Mouse (Mus musculus): ENCODE results near the gene Sec31b.

Gene Sec31b

DNA sequence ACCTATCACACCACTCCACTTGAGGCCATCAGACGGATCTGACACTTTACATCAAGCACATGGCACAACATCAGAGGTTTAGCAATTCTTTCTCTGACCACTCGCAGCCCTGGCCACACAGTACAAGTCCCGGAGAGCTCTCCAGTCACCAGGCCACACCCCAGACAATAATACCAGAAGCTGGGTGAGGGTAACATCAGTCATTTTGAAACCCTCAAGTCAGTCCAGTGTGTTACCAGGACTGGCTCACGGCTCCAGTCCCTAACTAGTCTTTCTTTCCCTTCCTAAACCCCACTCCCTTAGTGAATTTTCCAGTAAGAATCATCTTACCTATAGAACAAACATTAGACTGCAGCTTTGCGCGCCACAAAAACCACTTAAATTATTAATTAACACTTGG, 15.6 kb downstream of the Sec31b start:
- no peak for DNase-seq

DNA sequence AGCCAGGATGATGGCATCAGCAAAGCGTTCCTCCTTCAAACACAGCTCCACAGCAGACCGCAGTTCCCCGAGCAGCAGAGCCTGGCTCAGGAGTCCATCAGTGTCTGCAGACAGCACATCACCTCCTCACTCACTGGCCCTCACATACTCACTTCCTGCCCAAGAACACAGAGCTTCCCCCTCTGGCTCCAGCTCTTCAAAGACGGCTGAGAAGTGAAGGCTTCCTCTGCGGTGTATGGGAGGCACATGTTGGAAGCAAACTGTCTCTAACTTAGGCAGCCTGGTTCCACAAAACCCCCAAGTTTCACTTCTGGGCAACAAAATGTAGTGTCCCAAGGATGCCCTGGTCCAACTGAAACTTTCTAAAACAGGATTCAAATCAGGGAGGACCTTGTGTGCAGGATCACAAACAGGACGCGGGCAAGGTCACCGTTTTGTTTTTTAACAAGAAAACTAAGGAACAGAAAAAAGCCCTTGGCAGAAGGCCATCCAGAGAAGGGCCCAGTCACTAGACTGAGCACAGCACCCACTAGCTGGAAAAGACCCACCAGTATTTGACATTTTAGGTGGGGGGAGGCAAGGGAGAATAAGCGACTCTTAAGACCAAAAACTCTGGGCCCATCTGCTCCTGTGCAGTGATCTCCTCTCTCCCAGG, 20.0 kb downstream of the Sec31b start:
- no peak for DNase-seq

DNA sequence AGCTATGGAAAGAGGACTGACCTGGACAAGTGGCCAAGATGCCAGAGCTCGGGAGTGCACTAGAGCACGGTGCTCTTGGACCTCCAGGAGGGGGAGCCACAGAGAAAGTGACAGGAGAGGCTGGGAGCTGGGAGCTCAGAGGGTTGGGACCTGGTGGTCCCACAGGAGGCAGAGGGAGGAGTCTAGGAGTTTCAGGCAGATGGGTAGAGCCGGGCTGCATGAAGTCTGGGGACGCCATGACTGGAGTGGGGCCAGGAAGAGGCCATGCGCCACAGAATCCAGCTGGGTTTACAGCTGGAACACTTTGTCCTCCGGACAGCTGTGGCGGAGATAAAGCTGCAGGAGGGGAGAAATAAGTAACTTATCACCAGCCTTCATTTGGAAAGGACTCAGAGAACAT, 26.5 kb downstream of the Sec31b start:
- DNase-seq: no peak

DNA sequence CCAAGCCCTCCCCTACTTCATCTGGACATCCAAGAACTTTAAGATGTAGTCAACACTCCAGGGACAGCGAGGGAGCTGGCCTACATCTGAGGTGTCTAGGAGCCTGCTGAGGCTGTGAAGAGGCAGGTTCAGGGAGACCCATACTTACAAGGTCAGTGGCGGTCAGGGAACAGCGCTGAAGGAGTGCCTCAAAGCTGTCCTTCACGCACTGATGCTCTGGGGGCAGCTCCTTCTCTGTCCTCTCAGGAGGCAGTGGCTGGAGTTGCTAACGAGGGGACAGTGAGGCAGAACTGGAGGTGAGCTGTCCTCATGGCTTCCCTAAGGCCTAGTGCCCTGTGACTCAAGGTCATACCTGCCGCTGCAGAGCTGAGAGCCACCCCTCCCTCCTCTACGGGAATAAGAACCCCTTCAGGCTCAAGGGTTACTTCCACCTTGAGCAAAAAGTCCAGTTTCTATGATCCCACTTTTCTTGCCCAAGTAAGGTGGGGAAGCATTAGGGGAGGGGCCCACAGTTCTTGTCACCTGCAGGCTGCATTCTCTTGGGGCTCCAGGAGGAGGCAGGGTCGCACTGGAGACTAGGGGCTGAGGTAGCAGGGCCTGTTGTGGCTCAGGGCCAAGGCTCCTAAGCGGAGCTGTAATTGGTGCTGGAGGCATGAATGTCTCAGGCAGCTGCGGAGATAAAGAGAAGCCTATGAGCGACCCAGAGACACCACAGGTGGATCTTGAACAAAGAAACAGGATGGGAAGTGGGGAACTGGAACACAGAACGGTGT, 27.5 kb downstream of the Sec31b start:
- DNase-seq: no peak

DNA sequence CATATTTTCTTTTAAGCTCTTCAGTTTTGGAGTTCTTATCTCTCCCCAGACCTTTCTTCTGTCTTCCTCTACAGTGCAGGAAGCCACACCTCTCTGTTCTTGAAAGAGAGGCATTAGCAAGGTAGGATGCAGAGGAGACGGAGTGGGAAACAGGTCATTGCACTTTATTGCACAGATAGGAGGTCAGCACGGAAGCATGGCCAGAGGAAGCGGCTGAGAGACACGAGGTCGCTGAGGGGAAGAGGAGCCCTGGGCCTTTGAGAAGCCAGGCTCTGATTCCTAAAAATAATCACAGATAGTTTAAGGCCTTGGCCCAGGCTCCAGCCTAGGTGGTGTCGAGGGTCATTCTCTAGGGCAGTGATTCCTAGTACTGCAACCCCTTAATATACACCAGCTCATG, 29.9 kb downstream of the Sec31b start:
- DNase-seq: no peak

DNA sequence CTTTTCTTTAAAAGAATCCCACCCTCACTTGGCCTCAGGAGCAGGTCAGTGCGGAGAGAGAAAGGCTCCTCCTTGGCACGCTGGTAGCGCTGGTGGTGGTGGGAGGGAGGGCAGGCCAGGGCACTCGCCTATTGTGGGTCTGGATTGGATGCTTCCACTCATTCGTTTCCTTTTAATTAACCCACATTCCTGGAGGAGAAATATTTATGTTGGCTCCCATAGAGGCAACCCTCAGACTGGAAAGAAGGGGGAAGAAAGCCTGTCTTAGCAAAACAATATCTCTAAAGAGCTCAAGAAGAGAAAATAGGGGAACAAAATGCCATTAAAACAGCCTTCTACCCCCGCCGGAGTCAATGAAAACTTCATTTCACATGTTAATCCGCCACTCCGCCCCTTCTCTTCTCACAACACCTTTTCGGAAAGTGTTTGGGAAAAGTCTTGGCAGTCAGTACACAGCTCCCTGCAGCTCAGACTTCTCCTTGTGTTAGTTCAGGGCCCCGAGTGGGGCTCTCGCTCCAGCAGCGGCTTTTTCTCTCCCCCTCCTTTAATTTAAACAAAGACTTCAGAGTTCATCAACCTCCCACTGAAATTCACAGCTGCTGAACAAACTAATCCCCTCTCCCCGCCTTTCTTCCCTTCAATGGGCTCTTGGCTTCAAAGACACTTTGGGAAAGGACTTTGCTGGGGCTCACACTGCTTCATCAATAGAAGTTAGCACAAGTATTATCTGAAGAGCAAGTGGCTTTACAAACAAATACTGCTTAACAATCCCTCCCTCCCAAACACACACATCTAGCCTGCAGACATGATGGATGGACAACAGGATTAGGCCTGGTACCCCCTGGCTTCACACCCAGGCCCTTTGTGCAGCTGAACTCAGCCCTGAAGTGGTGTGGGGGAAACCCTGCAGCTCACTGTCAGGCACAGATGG, 30.9 kb downstream of the Sec31b start:
- no peak for DNase-seq

DNA sequence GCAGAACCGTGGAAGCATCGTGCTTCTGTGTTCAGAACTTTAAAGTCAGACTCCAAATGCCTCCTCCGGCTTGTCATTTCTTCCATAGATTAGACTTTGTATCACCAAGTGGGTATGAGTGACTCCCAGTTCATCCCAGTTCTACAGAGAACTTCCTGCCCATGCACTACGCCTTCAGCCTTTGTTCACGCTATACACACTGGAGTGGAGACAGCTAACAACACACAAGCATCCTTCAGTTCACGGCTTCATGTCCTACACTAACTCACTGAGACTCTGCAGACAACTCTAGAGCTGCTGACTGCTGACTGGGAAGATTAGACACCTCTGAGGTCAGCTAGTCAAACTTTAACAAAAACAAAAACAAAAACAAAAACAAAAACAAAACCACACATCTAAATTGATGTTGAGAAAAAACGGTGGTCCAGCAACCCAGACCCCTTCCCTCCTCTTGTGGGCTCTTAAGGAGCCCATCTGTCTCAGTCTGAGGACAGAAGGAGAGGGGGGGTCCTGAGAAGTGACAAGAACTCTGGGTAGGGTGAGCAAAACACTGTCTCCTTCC, 31.7 kb downstream of the Sec31b start:
- no peak for DNase-seq

DNA sequence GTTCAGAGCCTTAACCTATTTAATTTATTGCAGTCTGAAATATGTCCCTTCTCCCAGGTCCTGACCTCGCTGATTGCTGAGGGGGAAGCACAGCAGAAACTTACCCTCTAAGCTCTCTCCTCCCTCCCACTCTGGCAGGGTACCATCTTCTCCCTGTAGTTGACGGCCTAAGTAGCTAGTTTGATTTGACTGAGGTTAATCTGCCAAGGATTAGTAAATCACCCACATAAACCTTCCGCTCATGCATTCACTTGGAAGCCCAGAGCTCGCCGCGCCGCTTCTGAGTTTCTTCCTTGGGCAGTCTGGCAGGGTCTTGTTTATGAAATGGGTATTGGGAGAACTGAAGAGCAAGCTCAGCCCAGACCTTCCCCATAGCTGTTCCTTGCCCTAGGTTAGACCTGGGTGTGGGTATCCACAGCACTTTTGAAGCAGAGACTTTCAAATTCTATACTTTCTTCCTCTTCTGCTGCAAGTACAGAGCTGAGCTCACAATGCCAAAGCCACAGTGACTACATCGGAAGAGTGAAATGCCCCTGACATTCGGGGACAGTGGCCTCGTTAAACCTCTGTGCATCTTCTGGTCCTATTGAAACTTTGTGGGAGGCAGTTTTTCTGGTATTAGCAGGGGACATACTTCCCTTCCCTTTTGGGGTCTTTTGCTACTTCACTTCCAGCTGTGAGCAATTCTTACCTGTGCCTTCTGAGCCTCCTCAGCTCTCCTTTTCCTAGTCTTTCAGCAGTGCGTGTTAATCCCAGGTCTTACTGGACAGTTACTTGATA, 32.4 kb downstream of the Sec31b start:
- DNase-seq: no peak

DNA sequence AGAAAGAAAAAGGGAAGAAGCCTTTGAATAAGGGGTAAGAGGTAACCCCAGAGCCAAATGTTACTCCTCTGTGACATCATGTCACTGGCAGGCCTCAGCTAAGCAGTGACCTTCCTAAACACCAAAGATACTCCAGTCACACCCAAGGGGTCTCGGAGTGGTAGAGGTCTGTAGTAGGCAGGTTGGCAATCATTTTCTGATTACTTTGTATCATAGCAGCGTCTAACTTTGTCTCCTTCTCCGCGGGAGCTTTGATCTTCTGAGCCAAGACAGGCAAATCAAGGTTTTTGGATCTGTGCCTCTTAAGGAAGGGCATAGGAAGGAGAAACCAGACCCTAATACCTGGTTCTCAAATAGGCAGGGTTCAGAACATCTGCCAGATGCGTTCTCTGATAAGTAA, 33.1 kb downstream of the Sec31b start:
- no peak for DNase-seq

DNA sequence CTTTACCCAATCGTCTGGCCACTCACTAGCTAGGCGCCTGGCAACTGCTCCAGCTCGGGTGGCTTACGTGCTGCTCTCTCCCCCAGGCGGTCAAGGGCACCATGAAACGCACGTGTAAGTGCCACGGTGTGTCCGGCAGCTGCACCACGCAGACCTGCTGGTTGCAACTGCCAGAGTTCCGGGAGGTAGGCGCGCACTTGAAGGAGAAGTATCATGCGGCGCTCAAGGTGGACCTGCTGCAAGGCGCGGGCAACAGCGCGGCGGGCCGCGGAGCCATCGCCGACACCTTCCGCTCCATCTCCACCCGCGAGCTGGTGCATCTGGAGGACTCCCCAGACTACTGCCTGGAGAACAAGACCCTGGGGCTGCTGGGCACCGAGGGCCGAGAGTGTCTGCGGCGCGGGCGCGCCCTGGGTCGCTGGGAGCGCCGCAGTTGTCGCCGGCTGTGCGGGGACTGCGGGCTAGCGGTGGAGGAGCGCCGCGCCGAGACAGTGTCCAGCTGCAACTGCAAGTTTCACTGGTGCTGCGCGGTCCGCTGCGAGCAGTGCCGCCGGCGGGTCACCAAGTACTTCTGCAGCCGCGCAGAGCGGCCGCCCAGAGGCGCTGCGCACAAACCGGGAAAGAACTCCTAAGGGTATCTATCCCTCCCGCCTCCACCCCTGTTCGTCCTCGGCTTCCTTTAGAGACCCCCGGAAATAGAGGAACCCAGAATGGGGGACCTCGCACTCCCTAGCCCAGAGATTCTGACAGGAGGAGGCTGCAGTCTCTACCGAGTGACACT, 34.0 kb downstream of the Sec31b start:
- no peak for DNase-seq

DNA sequence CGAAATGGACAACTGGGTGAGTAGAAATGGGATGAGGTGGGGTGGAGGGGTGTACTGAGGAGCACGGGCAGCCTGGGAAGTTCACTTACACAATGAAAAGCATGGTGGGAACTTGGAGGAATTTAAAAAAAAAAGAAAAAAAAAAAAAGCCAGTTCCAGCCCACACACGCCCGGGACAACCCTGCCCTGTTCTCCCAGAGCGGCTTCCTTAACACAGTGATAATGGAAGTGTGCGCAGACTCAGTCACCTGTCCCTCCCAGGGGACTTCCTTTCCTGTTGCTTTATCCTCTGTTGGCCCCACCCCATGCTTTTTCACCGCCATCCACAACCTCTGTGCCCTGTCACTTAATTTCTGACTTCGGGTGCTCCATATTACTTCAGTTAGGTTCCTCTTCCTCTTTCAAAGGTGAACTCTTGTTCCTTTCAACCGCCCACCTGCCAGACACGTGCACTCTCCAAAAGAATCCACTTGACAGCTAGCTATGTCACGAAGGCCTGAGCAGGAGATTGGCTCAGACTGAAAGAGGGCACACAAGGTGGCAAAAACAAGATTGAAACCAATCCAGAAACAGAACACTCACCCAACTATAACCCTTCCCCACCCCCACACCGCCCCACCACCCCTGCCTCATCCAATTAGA, 35.0 kb downstream of the Sec31b start:
- no peak for DNase-seq

DNA sequence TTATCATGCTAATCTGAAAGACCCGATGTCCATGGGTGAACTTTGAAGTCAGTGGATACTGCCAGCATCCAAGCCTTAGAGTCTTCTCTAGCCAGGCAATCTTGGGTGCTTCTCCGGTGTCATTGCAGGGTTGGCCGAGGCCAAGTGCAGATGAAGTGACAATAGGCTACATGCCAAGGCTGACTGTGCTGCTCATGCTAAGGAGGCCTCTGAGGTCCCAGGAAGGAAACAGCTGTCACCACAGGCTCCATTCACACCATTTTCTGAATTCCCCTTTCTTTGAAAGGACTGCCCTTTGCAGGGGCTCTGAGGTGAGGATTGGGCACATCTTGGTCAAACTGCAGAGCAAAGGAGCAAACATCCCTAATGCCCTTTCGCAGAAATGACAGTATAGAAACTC, 42.9 kb downstream of the Sec31b start:
- DNase-seq: no peak

DNA sequence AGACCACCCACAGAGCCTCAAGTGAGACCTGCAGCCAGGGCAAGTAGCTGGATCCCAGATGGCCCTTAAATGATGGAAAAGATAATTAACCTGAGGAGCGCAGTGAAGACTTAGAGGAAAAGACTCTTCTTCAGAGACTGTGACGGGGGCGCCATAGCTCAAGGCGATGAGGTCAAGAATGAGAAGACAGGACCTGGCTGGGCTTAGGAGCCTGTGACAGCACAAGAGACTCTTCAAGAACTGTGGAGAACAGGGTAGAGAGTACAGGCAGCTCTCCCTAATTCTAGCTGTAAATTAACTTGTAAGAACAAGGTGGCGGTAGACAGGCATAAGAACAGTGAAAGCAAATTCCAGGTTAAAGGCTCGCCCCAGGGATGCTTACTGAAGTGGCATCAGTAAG, 43.7 kb downstream of the Sec31b start:
- no peak for DNase-seq

DNA sequence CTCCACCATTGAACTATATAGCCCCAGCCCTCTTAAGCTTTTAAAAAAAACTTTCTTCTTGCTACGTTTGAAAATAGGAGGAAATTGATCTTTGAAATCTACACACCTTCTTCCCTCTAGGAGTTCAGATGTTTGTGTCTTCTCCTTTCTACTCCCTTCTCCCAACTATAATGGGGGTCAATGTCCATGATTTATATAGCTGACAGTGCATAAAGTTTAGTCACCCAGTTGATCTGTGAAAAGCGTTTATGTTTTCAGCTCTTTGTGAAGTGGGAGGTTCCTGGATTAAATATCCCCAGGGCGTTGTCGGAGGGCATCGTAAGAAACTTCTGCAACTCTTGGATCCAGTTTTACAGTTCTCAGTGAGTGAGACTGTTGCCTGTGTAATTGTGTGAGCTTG, 45.4 kb downstream of the Sec31b start:
- DNase-seq: no peak

DNA sequence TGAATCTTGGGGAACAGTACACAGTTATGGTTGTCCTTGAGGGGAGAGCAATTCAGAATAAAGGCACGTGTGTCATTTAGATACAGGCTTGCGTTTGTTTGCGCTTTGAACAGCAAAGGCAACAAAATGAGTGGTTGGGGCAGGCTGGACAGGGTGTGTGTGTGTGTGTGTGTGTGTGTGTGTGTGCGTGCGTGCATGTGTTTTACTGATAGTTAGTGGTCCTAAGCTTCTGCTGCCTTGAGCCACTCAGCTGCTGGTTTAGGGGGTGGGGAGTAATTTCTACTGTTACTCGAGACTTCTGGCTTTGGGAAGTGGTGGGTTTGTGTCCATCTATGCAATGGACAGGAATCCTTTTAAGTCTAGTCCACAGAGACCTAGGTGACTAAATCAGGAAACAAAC, 46.7 kb downstream of the Sec31b start:
- DNase-seq: no peak

DNA sequence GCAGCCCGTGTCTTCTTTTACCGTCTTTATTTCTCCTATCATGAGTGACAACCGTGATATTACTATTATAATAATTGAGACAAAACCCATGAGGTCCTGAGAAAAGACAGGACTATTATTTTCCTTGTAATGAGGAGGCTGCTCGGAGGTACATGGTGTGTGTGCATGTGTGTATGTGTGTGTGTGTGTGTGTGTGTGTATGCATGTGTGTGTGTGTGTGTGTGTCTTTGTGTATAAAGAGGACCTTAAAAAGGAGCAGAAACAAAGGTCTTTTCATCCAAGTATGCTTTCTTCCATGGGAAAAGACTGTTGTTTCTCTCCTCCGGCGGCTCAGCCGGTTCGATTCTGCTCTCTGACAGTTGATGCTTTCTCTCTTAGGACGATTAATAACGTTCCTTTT, 48.7 kb downstream of the Sec31b start:
- DNase-seq: no peak

DNA sequence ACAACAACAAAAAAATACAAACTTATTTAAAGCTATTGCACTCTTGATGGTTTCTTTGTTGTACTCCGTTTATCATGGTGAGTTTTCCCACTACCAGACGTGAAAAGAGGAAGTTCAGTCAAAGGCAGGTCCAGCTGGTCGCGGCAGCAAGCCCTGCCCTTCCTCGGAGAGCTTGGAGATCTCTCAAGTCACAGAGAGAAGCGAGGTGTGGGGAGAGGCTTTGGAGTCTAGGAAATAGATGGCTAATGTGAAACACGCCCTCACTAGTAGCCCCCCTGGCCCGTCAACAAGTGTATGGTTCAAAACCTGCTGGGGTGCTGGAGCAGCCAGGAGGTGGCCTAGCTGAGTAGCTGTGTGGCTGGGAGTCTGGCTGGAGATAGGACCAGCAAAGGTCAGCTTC, 49.2 kb downstream of the Sec31b start:
- DNase-seq: no peak

DNA sequence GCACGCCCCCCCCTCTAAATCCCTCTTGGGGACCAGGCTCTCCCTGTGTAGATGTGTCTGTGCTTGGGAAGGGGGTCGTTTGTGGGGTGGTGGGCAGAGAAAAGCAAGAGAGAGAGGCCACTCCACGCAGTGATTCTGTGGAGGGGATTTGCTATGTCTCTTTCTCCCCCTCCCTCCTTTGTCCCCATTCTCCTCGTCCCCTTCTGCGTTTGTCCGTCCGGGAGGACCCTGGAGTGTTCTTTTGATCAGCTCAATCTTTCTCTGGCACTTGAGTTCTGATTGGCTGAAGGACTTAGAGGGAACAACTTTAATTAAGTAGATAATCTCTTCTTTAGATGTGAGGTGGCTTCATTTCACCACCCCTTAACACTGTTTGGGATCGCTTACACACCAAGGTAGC, 52.5 kb downstream of the Sec31b start, which contains the start of gene Wnt8b:
Gene Wnt8b (plus strand): TSS at position 345 of the 400 bp plus-strand sequence.
- DNase-seq: no peak

DNA sequence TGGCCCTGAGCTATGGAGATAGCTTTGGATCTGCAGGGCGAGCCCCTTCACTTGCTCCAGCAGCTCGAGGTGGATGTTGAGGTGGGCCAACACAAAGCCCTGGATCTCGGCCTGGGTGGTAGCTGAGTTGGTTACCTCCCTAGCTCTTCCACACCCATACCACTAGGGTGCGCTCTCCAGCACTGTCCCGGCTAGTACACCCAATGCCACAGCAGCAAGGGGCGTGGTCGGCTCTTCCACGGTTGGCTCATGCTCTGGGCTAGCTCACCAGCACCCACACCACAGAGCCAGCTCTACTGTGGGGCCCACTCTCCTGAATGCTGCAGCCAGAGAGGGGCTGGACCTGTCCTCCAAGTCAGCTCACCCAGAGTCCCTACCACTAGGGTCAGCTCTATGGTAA, 58.4 kb downstream of the Sec31b start:
- DNase-seq: peak; percentile 71

DNA sequence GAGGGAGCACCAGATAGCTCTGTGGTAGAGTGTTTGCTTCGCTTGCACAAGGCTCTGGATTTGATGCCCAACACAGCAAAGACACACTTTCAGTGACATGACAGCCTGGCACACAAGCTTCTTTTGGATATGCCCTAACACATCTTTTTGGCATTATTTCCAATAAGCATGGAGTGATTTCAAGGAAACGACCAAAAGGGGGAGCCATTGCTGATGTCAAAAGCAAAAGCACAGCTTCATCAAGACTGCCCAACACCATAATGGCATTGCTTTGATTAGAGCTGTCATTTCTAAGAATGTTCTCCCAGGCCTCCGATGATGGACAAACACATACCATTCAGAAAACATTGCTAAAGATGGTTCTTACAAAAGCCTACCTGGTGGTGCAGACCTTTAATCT, 69.1 kb downstream of the Sec31b start:
- DNase-seq: no peak

DNA sequence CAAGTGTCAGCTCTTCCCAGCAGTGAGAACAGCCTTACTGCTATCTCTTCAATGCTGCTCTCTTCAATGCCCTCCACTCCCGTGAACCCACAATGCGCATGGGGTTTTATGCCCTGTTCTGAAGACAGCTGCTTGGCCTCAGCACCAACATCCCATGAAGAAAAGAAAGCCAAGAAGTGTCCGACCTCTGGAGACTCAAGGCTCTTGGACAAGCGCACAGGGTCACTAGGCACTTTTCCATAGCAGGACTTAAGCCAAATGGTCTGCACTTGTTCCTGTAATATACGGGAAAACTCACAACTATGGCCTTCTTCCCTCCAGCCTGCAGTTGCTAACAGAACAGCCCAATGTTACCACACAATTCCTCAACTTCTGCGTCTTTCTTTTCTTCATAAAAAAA, 70.4 kb downstream of the Sec31b start:
- no peak for DNase-seq
